ENCODE assay signal across 17 mouse cellular contexts in the genomic region with DNA sequence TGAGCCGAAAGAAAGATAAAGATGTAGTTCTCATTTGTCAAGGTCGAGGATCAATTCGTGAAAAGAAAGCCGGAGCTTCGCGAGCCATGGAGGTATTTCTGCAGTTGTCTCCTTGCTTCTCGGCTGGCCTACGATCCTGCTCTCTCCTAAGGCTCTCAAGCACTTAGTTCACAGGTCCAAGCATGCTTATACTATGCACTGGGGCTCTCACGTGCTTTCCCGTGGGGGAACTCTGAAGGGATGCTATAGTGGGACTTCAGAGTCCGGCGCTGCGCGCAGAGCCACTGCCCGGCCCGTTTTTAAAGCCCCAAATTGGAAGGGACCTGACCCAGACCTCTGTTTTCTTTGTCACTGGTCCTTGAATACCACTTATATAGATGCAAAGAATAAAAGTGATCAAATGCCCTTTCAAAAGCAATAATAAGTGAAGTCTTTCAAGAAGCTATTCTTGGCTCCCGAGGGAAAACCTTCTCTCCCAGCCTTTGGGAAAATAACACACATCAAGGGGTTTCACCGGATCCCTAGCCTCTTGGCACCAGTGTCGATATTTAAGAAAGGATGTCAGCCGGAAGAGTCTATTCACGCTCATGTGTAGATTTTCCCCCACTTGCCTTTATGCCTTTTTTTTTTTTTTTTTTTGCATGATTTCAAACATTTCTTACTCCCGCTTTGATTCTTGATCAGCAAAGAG.
DNase-seq lines count a peak whose midpoint lies in the region; ATAC-seq and TF ChIP-seq lines count a peak whose summit lies in the region.
"Had no signal": no experiment of that assay in that cellular context is flagged by ENCODE, and none has a peak within 500 bp of the region (broad histone marks: within the 10 kb centered on the region; RNA-seq: fewer than 3 reads in every experiment).

No protein-coding gene starts in this region.

- H3K27ac ChIP-seq in forebrain, embryonic 13.5 days = 0 out of 2 replicates have a peak overlapping the region, but pooled peaks have one; percentile 32
- H3K27ac ChIP-seq in hindbrain, embryonic 15.5 days (replicated peaks) = peak overlapping the region; percentile 10; the same call in 1 of the 2 replicates
- peak overlapping the region; percentile 18; the same call in 1 of the 2 replicates for H3K27ac ChIP-seq in neural tube, embryonic 14.5 days (ENCODE audit: low read depth, low read length)
- H3K27ac ChIP-seq in cerebellum, adult 2 months (ENCODE audit: insufficient read depth, low read length) = no peak overlapping the region
- H3K27ac ChIP-seq: macrophage had no signal

- DNase-seq in heart, adult 11 months = peak; percentile 53
- no peak for DNase-seq in heart, postnatal 10 days
- no peak for DNase-seq in kidney, postnatal 10 days
- no peak for DNase-seq in cerebellum, adult 2 months
- DNase-seq in frontal cortex, postnatal 25 days (ENCODE audit: low spot score in 2 of 2) = no peak
- DNase-seq: adrenal gland, adult 8-10 months; cerebellum, adult 11-12 months; gastrocnemius, postnatal 25 days; lung, embryonic 14.5 days; thymus, postnatal 4 days had no signal

- ATAC-seq in forebrain, embryonic 13.5 days = peak; percentile 55; the same call in 1 of the 2 replicates
- no peak for ATAC-seq in hindbrain, embryonic 15.5 days (ENCODE audit: low FRiP score, low read depth)
- ATAC-seq in neural tube, embryonic 14.5 days (ENCODE audit: low read depth) = no peak
- ATAC-seq: inflammation-experienced regulatory T-cells, adult 6 months had no signal

- H3K4me1 ChIP-seq in forebrain, embryonic 13.5 days = peaks cover 20% of the 10 kb centered on the region
- H3K4me1 ChIP-seq in hindbrain, embryonic 15.5 days (replicated peaks) = peaks cover 30% of the 10 kb centered on the region
- H3K4me1 ChIP-seq in neural tube, embryonic 14.5 days (ENCODE audit: control insufficient read depth, insufficient read depth, low read length) = peaks cover 14% of the 10 kb centered on the region; the same call in 1 of the 2 replicates
- H3K4me1 ChIP-seq in cerebellum, adult 2 months (ENCODE audit: control insufficient read depth, insufficient read depth, low read length) = no peaks in the 10 kb centered on the region

- no peak overlapping the region for H3K4me3 ChIP-seq in forebrain, embryonic 13.5 days
- H3K4me3 ChIP-seq in hindbrain, embryonic 15.5 days = no peak overlapping the region
- H3K4me3 ChIP-seq in neural tube, embryonic 14.5 days (ENCODE audit: low read depth, low read length) = no peak overlapping the region
- no peak overlapping the region for H3K4me3 ChIP-seq in cerebellum, adult 2 months (replicated peaks; ENCODE audit: insufficient read depth, low read depth, low read length)
- H3K4me3 ChIP-seq: limb, embryonic 10.5 days had no signal

- no peak for TF ChIP-seq POLR2A in cerebellum, adult 2 months (IDR thresholded peaks at IDR 0.05; ENCODE audit: borderline replicate concordance, insufficient read depth, low read length)

- no peaks in the 10 kb centered on the region; the same call in 1 of the 2 replicates for H3K9me3 ChIP-seq in forebrain, embryonic 13.5 days (replicated peaks)
- H3K9me3 ChIP-seq in hindbrain, embryonic 15.5 days = no peaks in the 10 kb centered on the region
- no peaks in the 10 kb centered on the region for H3K9me3 ChIP-seq in neural tube, embryonic 14.5 days (ENCODE audit: control insufficient read depth, low read length)
- H3K9me3 ChIP-seq: limb, embryonic 10.5 days had no signal

- peak overlapping the region; percentile 17; the same call in 1 of the 2 replicates for H3K4me2 ChIP-seq in forebrain, embryonic 13.5 days
- H3K4me2 ChIP-seq in hindbrain, embryonic 15.5 days = no peak overlapping the region
- no peak overlapping the region for H3K4me2 ChIP-seq in neural tube, embryonic 14.5 days (ENCODE audit: low read depth, low read length)
- H3K4me2 ChIP-seq: liver, embryonic 11.5 days had no signal

- no peak for TF ChIP-seq CTCF in cerebellum, adult 2 months (IDR thresholded peaks at IDR 0.05; ENCODE audit: borderline replicate concordance, insufficient read depth, low read depth, low read length)

- no peaks in the 10 kb centered on the region for H3K27me3 ChIP-seq in forebrain, embryonic 13.5 days
- no peaks in the 10 kb centered on the region for H3K27me3 ChIP-seq in hindbrain, embryonic 15.5 days
- H3K27me3 ChIP-seq in neural tube, embryonic 14.5 days (ENCODE audit: control insufficient read depth, insufficient read depth, low read length) = no peaks in the 10 kb centered on the region
- no peaks in the 10 kb centered on the region for H3K27me3 ChIP-seq in cerebellum, adult 2 months (ENCODE audit: control insufficient read depth, insufficient read depth, low read length)

- no peaks in the 10 kb centered on the region for H3K36me3 ChIP-seq in forebrain, embryonic 13.5 days (ENCODE audit: poor library complexity, severe bottlenecking)
- H3K36me3 ChIP-seq in hindbrain, embryonic 15.5 days = no peaks in the 10 kb centered on the region
- no peaks in the 10 kb centered on the region for H3K36me3 ChIP-seq in neural tube, embryonic 14.5 days (ENCODE audit: control insufficient read depth, insufficient read depth, low read length)
- H3K36me3 ChIP-seq: limb, embryonic 10.5 days had no signal

- no peak overlapping the region for H3K9ac ChIP-seq in forebrain, embryonic 13.5 days
- no peak overlapping the region for H3K9ac ChIP-seq in hindbrain, embryonic 15.5 days
- H3K9ac ChIP-seq in neural tube, embryonic 14.5 days (replicated peaks; ENCODE audit: low read depth, low read length) = 0 out of 2 replicates have a peak overlapping the region, but pooled peaks have one; percentile 18
- H3K9ac ChIP-seq: lung, embryonic 14.5 days had no signal

- intact Hi-C loops in heart, postnatal 10 days (cut with DNase I) = no loop called here

- WGBS in forebrain, embryonic 13.5 days = 25% methylated on average over 22 of the region's 22 CpGs
- 45% methylated on average over 22 of the region's 22 CpGs for WGBS in hindbrain, embryonic 15.5 days
- WGBS in neural tube, embryonic 14.5 days = 60% methylated on average over 22 of the region's 22 CpGs
- 81% methylated on average over 22 of the region's 22 CpGs for WGBS in cerebellum, adult 2 months
